Mouse (Mus musculus) MEL (cell line): ENCODE measurements at regions not wholly inside any gene's neighbourhood (a gene's known extent, or its start where the extent isn't known, plus 50 kb on each side); places are given as distances from the start of the nearest gene placed in this dataset.

Source experiments
- DNase-seq: peaks from one replicate; pipeline ENCODE4 v3.0.0; 2011; ENCODE audit warnings: low read depth, low spot score
- H3K27ac ChIP-seq: 2 replicates; pipeline ENCODE4 v1.5.1; 2012; ENCODE audit warnings: low read depth, mild to moderate bottlenecking, control low read depth, low read length, moderate library complexity; ENCODE audit not compliant: control insufficient read depth
- H3K27me3 ChIP-seq, 2 experiments: fragments of 150-350 bp in 1 of 2; sonication (generic) in 1 of 2; 2 replicates each; pipeline ENCODE4 v1.6.1; 2012; ENCODE audit warnings: low read length in 2 of 2, mild to moderate bottlenecking in 2 of 2, improper control_type of control experiment in 1 of 2, moderate library complexity in 1 of 2; ENCODE audit not compliant: insufficient read depth in 2 of 2, control insufficient read depth in 1 of 2
- H3K36me3 ChIP-seq, 2 experiments: 2 replicates each; pipeline ENCODE4 v1.6.1; 2012 to 2014; ENCODE audit warnings: low read length in 2 of 2, improper control_type of control experiment in 1 of 2, inconsistent platforms in 1 of 2, mild to moderate bottlenecking in 1 of 2; ENCODE audit not compliant: insufficient read depth in 2 of 2, control insufficient read depth in 1 of 2
- H3K4me1 ChIP-seq, 2 experiments: fragments of 150-350 bp in 1 of 2; sonication (generic) in 1 of 2; 2 replicates each; pipeline ENCODE4 v1.6.1; 2012; ENCODE audit warnings: low read length in 2 of 2, improper control_type of control experiment in 1 of 2, mild to moderate bottlenecking in 1 of 2; ENCODE audit not compliant: insufficient read depth in 2 of 2, control insufficient read depth in 1 of 2
- H3K4me3 ChIP-seq, 2 experiments: fragments of 150-350 bp in 1 of 2; sonication (generic) in 1 of 2; 2 replicates each; pipeline ENCODE4 v1.5.1; 2012; ENCODE audit warnings: low read depth in 2 of 2, low read length in 2 of 2, mild to moderate bottlenecking in 2 of 2, moderate library complexity in 2 of 2, control low read depth in 1 of 2, improper control_type of control experiment in 1 of 2; ENCODE audit not compliant: control insufficient read depth in 1 of 2, insufficient read depth in 1 of 2
- H3K79me2 ChIP-seq: 2 replicates; pipeline ENCODE4 v1.6.1; 2012; ENCODE audit warnings: mild to moderate bottlenecking, low read length, moderate library complexity; ENCODE audit not compliant: control insufficient read depth, poor library complexity, insufficient read depth
- H3K9ac ChIP-seq: 2 replicates; pipeline ENCODE4 v1.6.1; 2012; ENCODE audit warnings: low read depth, mild to moderate bottlenecking, control low read depth, low read length, moderate library complexity; ENCODE audit not compliant: control insufficient read depth, poor library complexity, severe bottlenecking
- H3K9me3 ChIP-seq: fragments of 150-350 bp; sonication (generic); replicated peaks from 2 replicates; pipeline ENCODE4 v1.6.1; 2012; ENCODE audit warnings: mild to moderate bottlenecking, low read length, improper control_type of control experiment, moderate library complexity; ENCODE audit not compliant: insufficient read depth
- BHLHE40 ChIP-seq: IDR thresholded peaks from 2 replicates; pipeline ENCODE4 v1.6.1; 2012; ENCODE audit warnings: low read depth, mild to moderate bottlenecking, inconsistent platforms, low read length, improper control_type of control experiment, borderline replicate concordance
- CHD2 ChIP-seq: IDR thresholded peaks from 2 replicates; pipeline ENCODE4 v1.6.1; 2011; ENCODE audit warnings: low read length, improper control_type of control experiment
- CTCF ChIP-seq, 3 experiments: IDR thresholded peaks in 2 of 3; conservative IDR thresholded peaks in 1 of 3; 2 replicates each; pipeline ENCODE4 v1.5.1; 2011 to 2012; ENCODE audit warnings: low read length in 3 of 3, low read depth in 2 of 3, mild to moderate bottlenecking in 2 of 3, improper control_type of control experiment in 1 of 3, inconsistent platforms in 1 of 3, mixed read lengths in 1 of 3, moderate library complexity in 1 of 3; ENCODE audit not compliant: control insufficient read depth in 1 of 3, insufficient read depth in 1 of 3, poor library complexity in 1 of 3, severe bottlenecking in 1 of 3
- ELF1 ChIP-seq: IDR thresholded peaks from 2 replicates; pipeline ENCODE4 v1.6.1; 2014; ENCODE audit warnings: low read depth, mild to moderate bottlenecking, inconsistent platforms, low read length, improper control_type of control experiment, moderate library complexity
- EP300 ChIP-seq, 2 experiments: IDR thresholded peaks; 2 replicates each; pipeline ENCODE4 v1.6.1; 2011; ENCODE audit warnings: improper control_type of control experiment in 2 of 2, low read length in 2 of 2, low read depth in 1 of 2, mild to moderate bottlenecking in 1 of 2
- GABPA ChIP-seq: IDR thresholded peaks from 2 replicates; pipeline ENCODE4 v1.6.1; 2012; ENCODE audit warnings: low read depth, mild to moderate bottlenecking, inconsistent platforms, low read length, improper control_type of control experiment, moderate library complexity
- GATA1 ChIP-seq: IDR thresholded peaks from 2 replicates; pipeline ENCODE4 v1.6.1; 2011; ENCODE audit warnings: low read depth, low read length, improper control_type of control experiment
- JUND ChIP-seq: IDR thresholded peaks from 2 replicates; pipeline ENCODE4 v1.6.1; 2011; ENCODE audit warnings: low read depth, mild to moderate bottlenecking, improper control_type of control experiment, low read length
- KAT2A ChIP-seq: conservative IDR thresholded peaks from 2 replicates; pipeline ENCODE4 v1.6.1; 2012; ENCODE audit warnings: low read depth, low read length, improper control_type of control experiment, inconsistent platforms
- MAFK ChIP-seq: IDR thresholded peaks from 2 replicates; pipeline ENCODE4 v1.6.1; 2011; ENCODE audit warnings: low read depth, mild to moderate bottlenecking, low read length, improper control_type of control experiment, borderline replicate concordance
- MAX ChIP-seq: IDR thresholded peaks from 2 replicates; pipeline ENCODE4 v1.6.1; 2011; ENCODE audit warnings: low read length, improper control_type of control experiment
- MAZ ChIP-seq: IDR thresholded peaks from 2 replicates; pipeline ENCODE4 v1.6.1; 2012; ENCODE audit warnings: low read depth, mild to moderate bottlenecking, inconsistent platforms, low read length, improper control_type of control experiment
- MEF2A ChIP-seq: IDR thresholded peaks from 2 replicates; pipeline ENCODE4 v1.6.1; 2014; ENCODE audit warnings: low read depth, mild to moderate bottlenecking, inconsistent platforms, low read length, improper control_type of control experiment; ENCODE audit not compliant: poor library complexity, insufficient replicate concordance, severe bottlenecking; ENCODE audit errors: extremely low read depth
- MXI1 ChIP-seq: IDR thresholded peaks from 2 replicates; pipeline ENCODE4 v1.6.1; 2011; ENCODE audit warnings: mild to moderate bottlenecking, low read depth, low read length, improper control_type of control experiment
- MYB ChIP-seq: IDR thresholded peaks from 2 replicates; pipeline ENCODE4 v1.6.1; 2011; ENCODE audit warnings: mild to moderate bottlenecking, low read depth, low read length, improper control_type of control experiment
- NELFE ChIP-seq: IDR thresholded peaks from 2 replicates; pipeline ENCODE4 v1.6.1; 2011; ENCODE audit warnings: low read depth, low read length, improper control_type of control experiment
- RCOR1 ChIP-seq: IDR thresholded peaks from 2 replicates; pipeline ENCODE4 v1.6.1; 2012; ENCODE audit warnings: low read depth, mild to moderate bottlenecking, inconsistent platforms, low read length, improper control_type of control experiment
- SIN3A ChIP-seq: IDR thresholded peaks from 2 replicates; pipeline ENCODE4 v1.6.1; 2012; ENCODE audit warnings: low read length, improper control_type of control experiment, inconsistent platforms
- TBP ChIP-seq: IDR thresholded peaks from 2 replicates; pipeline ENCODE4 v1.8.0; 2011; ENCODE audit warnings: low read depth, low read length, improper control_type of control experiment
- TCF12 ChIP-seq: IDR thresholded peaks from 2 replicates; pipeline ENCODE4 v1.6.1; 2014; ENCODE audit warnings: low read depth, mild to moderate bottlenecking, inconsistent platforms, low read length, improper control_type of control experiment, moderate library complexity
- UBTF ChIP-seq: IDR thresholded peaks from 2 replicates; pipeline ENCODE4 v1.6.1; 2012; ENCODE audit warnings: low read depth, mild to moderate bottlenecking, inconsistent platforms, low read length, improper control_type of control experiment, moderate library complexity, borderline replicate concordance; ENCODE audit not compliant: insufficient read depth
- ZC3H11A ChIP-seq: IDR thresholded peaks from 2 replicates; pipeline ENCODE4 v1.6.1; 2012; ENCODE audit warnings: low read depth, mild to moderate bottlenecking, inconsistent platforms, low read length, improper control_type of control experiment
- ZKSCAN1 ChIP-seq: IDR thresholded peaks from 2 replicates; pipeline ENCODE4 v1.6.1; 2012; ENCODE audit warnings: low read depth, mild to moderate bottlenecking, inconsistent platforms, low read length, improper control_type of control experiment, moderate library complexity
- ZNF384 ChIP-seq: IDR thresholded peaks from 2 replicates; pipeline ENCODE4 v1.6.1; 2012; ENCODE audit warnings: low read depth, mild to moderate bottlenecking, inconsistent platforms, low read length, improper control_type of control experiment

DNA sequence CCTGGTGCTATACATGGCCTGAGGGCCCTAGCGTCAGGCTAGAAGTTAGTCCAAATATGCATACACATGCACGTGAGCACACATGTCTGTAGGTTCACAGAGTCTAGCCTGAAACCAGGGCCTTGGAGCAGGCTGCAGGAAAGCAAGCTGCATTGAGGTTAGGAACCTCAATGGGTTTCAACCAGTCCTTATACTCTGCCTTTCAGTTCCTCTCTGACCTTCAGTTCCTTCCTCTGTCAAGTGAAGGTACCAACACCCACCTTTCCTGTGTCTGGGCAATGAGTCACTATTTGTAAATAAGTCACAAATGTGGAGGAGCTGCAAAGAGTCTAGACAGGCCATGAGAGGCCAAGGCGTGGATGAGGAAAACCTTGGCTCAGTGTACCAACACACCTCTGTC lies 89.1 kb upstream of the Zfp703 start:
- TF ChIP-seq RCOR1 (no peak), MAFK (no peak), CHD2 (no peak), BHLHE40 (no peak), TBP (no peak), MEF2A (no peak), TCF12 (no peak), UBTF (no peak), GABPA (no peak), ZNF384 (no peak), KAT2A (no peak), NELFE (no peak), SIN3A (no peak), GATA1 (no peak), ELF1 (no peak)
- Histone ChIP-seq H3K27me3 (no peaks in the 10 kb centered on the region), H3K9ac (no peak overlapping the region), H3K4me1 (no peaks in the 10 kb centered on the region), H3K9me3 (no peaks in the 10 kb centered on the region), H3K79me2 (no peaks in the 10 kb centered on the region), H3K36me3 (no peaks in the 10 kb centered on the region), H3K27ac (no peak overlapping the region), H3K4me3 (no peak overlapping the region)
- no peak for DNase-seq

GRCm38 (mm10) chr8:26891881-26892280 lies 85.2 kb upstream of the Zfp703 start:
- no peaks in the 10 kb centered on the region for H3K27me3 ChIP-seq
- no peak overlapping the region for H3K27ac ChIP-seq
- no peak overlapping the region for H3K4me3 ChIP-seq
- H3K79me2 ChIP-seq: no peaks in the 10 kb centered on the region
- H3K9ac ChIP-seq: no peak overlapping the region
- no peaks in the 10 kb centered on the region for H3K36me3 ChIP-seq
- H3K9me3 ChIP-seq: no peaks in the 10 kb centered on the region
- TF ChIP-seq ZC3H11A: no peak
- no peak for TF ChIP-seq ELF1
- TF ChIP-seq CTCF (IDR thresholded peaks at IDR 0.05 in 2 of 3, conservative IDR thresholded peaks at IDR 0.05 in 1 of 3; ENCODE audit: control insufficient read depth in 1 of 3, insufficient read depth in 1 of 3, low read depth in 2 of 3, low read length in 3 of 3, poor library complexity in 1 of 3, severe bottlenecking in 1 of 3): no peak
- no peak for TF ChIP-seq MAX
- TF ChIP-seq BHLHE40: no peak
- TF ChIP-seq, all 39 proteins: peak for 0
- DNase-seq: no peak
- H3K4me1 ChIP-seq: no peaks in the 10 kb centered on the region

GRCm38 (mm10) chr8:26892380-26892779 lies 84.7 kb upstream of the Zfp703 start:
- Histone ChIP-seq H3K36me3 (no peaks in the 10 kb centered on the region), H3K27ac (no peak overlapping the region), H3K4me3 (no peak overlapping the region), H3K9me3 (no peaks in the 10 kb centered on the region), H3K4me1 (no peaks in the 10 kb centered on the region), H3K79me2 (no peaks in the 10 kb centered on the region), H3K27me3 (no peaks in the 10 kb centered on the region), H3K9ac (no peak overlapping the region)
- no peak for DNase-seq
- TF ChIP-seq MYB (no peak), EP300 (IDR thresholded peaks at IDR 0.05; ENCODE audit: low read depth in 1 of 2, low read length in 2 of 2) (no peak), TBP (no peak), JUND (no peak), MAFK (no peak), NELFE (no peak), MXI1 (no peak), MEF2A (no peak), MAZ (no peak), ZKSCAN1 (no peak), GABPA (no peak)
